Mouse (Mus musculus): ENCODE data around the gene Npcd.

DNA sequence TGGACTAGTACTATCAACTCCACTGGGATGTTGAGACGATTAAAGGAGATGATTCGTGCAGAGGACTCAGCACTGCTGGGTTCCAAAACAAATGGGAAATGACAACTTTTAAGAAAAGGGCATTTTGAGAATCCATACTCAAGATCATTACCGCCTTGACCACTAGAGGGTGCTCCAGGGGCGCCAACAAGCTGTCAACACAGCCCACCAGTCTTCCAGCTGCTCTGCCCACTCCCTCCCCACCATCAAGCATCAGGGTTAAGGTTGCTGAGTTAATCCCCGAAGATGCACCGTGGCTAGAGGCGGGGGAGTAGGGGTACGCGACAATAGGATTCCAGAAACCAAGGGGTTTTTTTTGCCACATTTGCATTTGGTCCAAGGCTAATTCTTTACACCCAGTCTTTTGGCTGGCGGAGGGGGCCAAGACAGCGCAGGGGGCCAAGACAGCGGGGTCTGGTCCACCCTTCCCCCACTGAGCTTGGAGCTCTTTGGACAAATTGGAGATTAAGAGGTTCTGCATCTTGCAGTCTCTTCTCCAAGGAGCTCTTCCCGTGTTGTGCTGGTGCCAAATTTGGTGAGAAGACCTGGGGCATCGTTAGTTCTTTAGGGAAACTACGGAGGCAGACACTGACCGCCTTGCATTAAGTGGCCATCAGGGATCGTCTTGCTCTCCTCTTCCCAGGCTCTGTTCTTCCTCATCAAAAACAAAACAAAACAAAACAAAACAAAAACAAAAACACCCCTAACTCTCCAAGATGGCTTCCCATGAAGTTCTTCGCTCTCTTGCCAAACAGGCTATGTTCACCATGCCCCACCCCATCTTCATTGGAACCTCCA lies 1.8 kb downstream of the Npcd start:
- TF ChIP-seq POLR2A (IDR thresholded peaks at IDR 0.05; ENCODE audit: insufficient read length, low read depth) = no peak
- no peak for TF ChIP-seq CEBPB (IDR thresholded peaks at IDR 0.05; ENCODE audit: insufficient read depth, poor library complexity, severe bottlenecking)
- peak in 2 of 3 experiments; percentile 65 to 83 for TF ChIP-seq MYOD1 (IDR thresholded peaks at IDR 0.05; ENCODE audit: control insufficient read depth in 1 of 3, insufficient read length in 2 of 3, low read depth in 2 of 3)
- TF ChIP-seq TCF12 (IDR thresholded peaks at IDR 0.05; ENCODE audit: insufficient read depth, poor library complexity, severe bottlenecking) = no peak
- TF ChIP-seq MAX (IDR thresholded peaks at IDR 0.05; ENCODE audit: low read depth) = no peak
- TF ChIP-seq REST (IDR thresholded peaks at IDR 0.05; ENCODE audit: insufficient read depth, insufficient read length) = no peak
- TF ChIP-seq POLR2AphosphoS2 (IDR thresholded peaks at IDR 0.05; ENCODE audit: insufficient read length, low read depth) = no peak
- no peak for TF ChIP-seq USF1 (IDR thresholded peaks at IDR 0.05; ENCODE audit: low read depth)
- no peak for TF ChIP-seq E2F4 (IDR thresholded peaks at IDR 0.05; ENCODE audit: insufficient read depth)
- TF ChIP-seq TCF3 (IDR thresholded peaks at IDR 0.05; ENCODE audit: insufficient read length, low read depth) = no peak
- peak; percentile 15 to 58 (median 19) for TF ChIP-seq MYOG (IDR thresholded peaks at IDR 0.05; ENCODE audit: control insufficient read depth in 1 of 3, insufficient read depth in 1 of 3, insufficient read length in 2 of 3, low read depth in 2 of 3)
- no peak for TF ChIP-seq SRF (IDR thresholded peaks at IDR 0.05; ENCODE audit: control insufficient read depth, insufficient read length, low read depth)

Measured in myocyte (in vitro differentiated cells).